Mouse (Mus musculus): Measurements from ENCODE around the gene Mx1. TPM values are rescaled to one million over a fixed set of nuclear protein-coding genes. Genes with fewer than 3 reads are reported as not detected.

Gene Mx1
- total RNA-seq, 1 experiment from 2014 or later: 1.5 TPM

- DNase-seq: peak; percentile 67
These were observed 18.9 kb downstream of the Mx1 start for GRCm38 (mm10) chr16:97443670-97444263.

GRCm38 (mm10) chr16:97441967-97442366 lies 20.7 kb downstream of the Mx1 start:
- no peak for DNase-seq

- no peak for DNase-seq
These were observed 24.5 kb downstream of the Mx1 start for GRCm38 (mm10) chr16:97438191-97438590.

GRCm38 (mm10) chr16:97437448-97438056 lies 25.2 kb downstream of the Mx1 start:
- DNase-seq: no peak

- no peak for DNase-seq
These were observed 28.5 kb downstream of the Mx1 start for GRCm38 (mm10) chr16:97434206-97434605.

- DNase-seq: peak; percentile 84
These were observed 31.4 kb downstream of the Mx1 start for GRCm38 (mm10) chr16:97431328-97431727.

- no peak for DNase-seq
These were observed 32.6 kb downstream of the Mx1 start for GRCm38 (mm10) chr16:97430091-97430490.

- no peak for DNase-seq
These were observed 34.7 kb downstream of the Mx1 start for GRCm38 (mm10) chr16:97428026-97428425.

GRCm38 (mm10) chr16:97423627-97424026 lies 39.1 kb downstream of the Mx1 start:
- no peak for DNase-seq

GRCm38 (mm10) chr16:97421671-97422070 lies 41.0 kb downstream of the Mx1 start:
- no peak for DNase-seq

GRCm38 (mm10) chr16:97418749-97419453 lies 43.8 kb downstream of the Mx1 start:
- no peak for DNase-seq

- DNase-seq: peak; percentile 73
These were observed 44.7 kb downstream of the Mx1 start for GRCm38 (mm10) chr16:97417896-97418542.

GRCm38 (mm10) chr16:97405476-97406012 lies 57.2 kb downstream of the Mx1 start:
- no peak for DNase-seq

- DNase-seq: no peak
These were observed 60.4 kb downstream of the Mx1 start for GRCm38 (mm10) chr16:97402213-97402785.

GRCm38 (mm10) chr16:97401741-97402140 lies 61.0 kb downstream of the Mx1 start:
- DNase-seq: no peak

GRCm38 (mm10) chr16:97399991-97400390 lies 62.7 kb downstream of the Mx1 start:
- DNase-seq: no peak

- no peak for DNase-seq
These were observed 64.7 kb downstream of the Mx1 start for GRCm38 (mm10) chr16:97397945-97398531.

Other genes starting within 250 kb of the Mx1 start
- 11.4 and 14.3 TPM in 2 replicates for gene Bace2, start 106.2 kb downstream of the Mx1 start, total RNA-seq (2021)
- not detected in 2 replicates for gene Fam3b, start 51.9 kb upstream of the Mx1 start, total RNA-seq (2021)
- gene Tmprss2, start 148.3 kb upstream of the Mx1 start, total RNA-seq (2021): 0.56 and 1.7 TPM in 2 replicates

Measured in adrenal gland, postnatal 14 days (tissue).